Mouse (Mus musculus) myocyte (in vitro differentiated cells): ENCODE results near the gene Uqcc3.

ENCODE experiments used
- CEBPB ChIP-seq: IDR thresholded peaks from 2 replicates; pipeline ENCODE4 v1.6.1; 2011; ENCODE audit warnings: mild to moderate bottlenecking, moderate library complexity; ENCODE audit not compliant: poor library complexity, insufficient read depth, severe bottlenecking
- E2F4 ChIP-seq: IDR thresholded peaks from one replicate; pipeline ENCODE4 v1.6.1; 2011; ENCODE audit warnings: mild to moderate bottlenecking, control low read depth, moderate library complexity; ENCODE audit not compliant: insufficient read depth
- MAX ChIP-seq: IDR thresholded peaks from one replicate; pipeline ENCODE4 v1.6.1; 2011; ENCODE audit warnings: low read depth, mild to moderate bottlenecking, control low read depth
- MYOD1 ChIP-seq, 3 experiments: IDR thresholded peaks; one replicate each; pipeline ENCODE4 v1.6.1; 2011; ENCODE audit warnings: control low read depth in 2 of 3, low read depth in 2 of 3, mild to moderate bottlenecking in 2 of 3, moderate library complexity in 1 of 3; ENCODE audit not compliant: insufficient read length in 2 of 3, control insufficient read depth in 1 of 3
- MYOG ChIP-seq, 3 experiments: IDR thresholded peaks; one replicate each; pipeline ENCODE4 v1.6.1; 2011; ENCODE audit warnings: control low read depth in 2 of 3, low read depth in 2 of 3, mild to moderate bottlenecking in 2 of 3; ENCODE audit not compliant: insufficient read length in 2 of 3, control insufficient read depth in 1 of 3, insufficient read depth in 1 of 3
- POLR2A ChIP-seq: IDR thresholded peaks from one replicate; pipeline ENCODE4 v1.6.1; 2011; ENCODE audit warnings: low read depth, mild to moderate bottlenecking, control low read depth, moderate library complexity; ENCODE audit not compliant: insufficient read length
- POLR2AphosphoS2 ChIP-seq: IDR thresholded peaks from one replicate; pipeline ENCODE4 v1.6.1; 2011; ENCODE audit warnings: low read depth, control low read depth; ENCODE audit not compliant: insufficient read length
- REST ChIP-seq: IDR thresholded peaks from one replicate; pipeline ENCODE4 v1.6.1; 2011; ENCODE audit warnings: mild to moderate bottlenecking, control low read depth, moderate library complexity; ENCODE audit not compliant: insufficient read depth, insufficient read length
- TCF12 ChIP-seq: IDR thresholded peaks from one replicate; pipeline ENCODE4 v1.6.1; 2011; ENCODE audit warnings: mild to moderate bottlenecking, control low read depth; ENCODE audit not compliant: poor library complexity, insufficient read depth, severe bottlenecking
- TCF3 ChIP-seq: IDR thresholded peaks from one replicate; pipeline ENCODE4 v1.6.1; 2011; ENCODE audit warnings: low read depth, control low read depth; ENCODE audit not compliant: insufficient read length
- USF1 ChIP-seq: IDR thresholded peaks from one replicate; pipeline ENCODE4 v1.6.1; 2011; ENCODE audit warnings: low read depth, mild to moderate bottlenecking, control low read depth, moderate library complexity

GRCm38 (mm10) chr19:8928689-8929223, 48.0 kb upstream of the Uqcc3 start:
- TF ChIP-seq USF1 (no peak), TCF12 (no peak), POLR2A (no peak), E2F4 (no peak), POLR2AphosphoS2 (peak; percentile 52), MYOD1 (IDR thresholded peaks at IDR 0.05; ENCODE audit: control insufficient read depth in 1 of 3, insufficient read length in 2 of 3, low read depth in 2 of 3) (no peak), MYOG (IDR thresholded peaks at IDR 0.05; ENCODE audit: control insufficient read depth in 1 of 3, insufficient read depth in 1 of 3, insufficient read length in 2 of 3, low read depth in 2 of 3) (no peak), TCF3 (no peak), REST (peak; percentile 10), MAX (no peak), CEBPB (no peak)
